Mouse (Mus musculus): ENCODE data around the gene Glod4. TPM values are rescaled to one million over a fixed set of nuclear protein-coding genes. Genes with fewer than 3 reads are reported as not detected.

Gene Glod4
- polyA plus RNA-seq, 1 experiment from 2014 or later, result 126 TPM

GRCm38 (mm10) chr11:76201761-76202674 lies 41.5 kb downstream of the Glod4 start:
- Histone ChIP-seq H3K27me3 (ENCODE audit: control insufficient read depth, insufficient read depth, low read depth, low read length) (no peaks in the 10 kb centered on the region), H3K9me3 (ENCODE audit: control insufficient read depth, low read length) (no peaks in the 10 kb centered on the region), H3K27ac (ENCODE audit: low read length) (peak overlapping the region; percentile 52), H3K4me1 (replicated peaks; ENCODE audit: control insufficient read depth, insufficient read depth, low read length) (peaks cover 13% of the 10 kb centered on the region; the same call in 1 of the 2 replicates), H3K4me2 (ENCODE audit: low read depth, low read length) (peak overlapping the region; percentile 86), H3K4me3 (ENCODE audit: low read length) (peak overlapping the region; percentile 89), H3K36me3 (ENCODE audit: control insufficient read depth, insufficient read depth, low read length) (peaks cover 3% of the 10 kb centered on the region), H3K9ac (ENCODE audit: low read length) (peak overlapping the region; percentile 92)
- ATAC-seq (ENCODE audit: low read depth), result peak; percentile 100
- WGBS, result 0% methylated on average over 71 of the region's 90 CpGs

- WGBS, result 38% methylated on average over 8 of the region's 8 CpGs
- ATAC-seq (ENCODE audit: low read depth), result no peak
- Histone ChIP-seq H3K9ac (ENCODE audit: low read length) (no peak overlapping the region), H3K4me3 (ENCODE audit: low read length) (no peak overlapping the region), H3K9me3 (ENCODE audit: control insufficient read depth, low read length) (no peaks in the 10 kb centered on the region), H3K27ac (ENCODE audit: low read length) (no peak overlapping the region), H3K4me2 (ENCODE audit: low read depth, low read length) (no peak overlapping the region), H3K4me1 (replicated peaks; ENCODE audit: control insufficient read depth, insufficient read depth, low read length) (peaks cover 6% of the 10 kb centered on the region; the same call in 1 of the 2 replicates), H3K27me3 (ENCODE audit: control insufficient read depth, insufficient read depth, low read depth, low read length) (no peaks in the 10 kb centered on the region), H3K36me3 (ENCODE audit: control insufficient read depth, insufficient read depth, low read length) (no peaks in the 10 kb centered on the region)
Observed at GRCm38 (mm10) chr11:76196977-76197469, 46.5 kb downstream of the Glod4 start.

- Histone ChIP-seq H3K4me3 (ENCODE audit: low read length) (no peak overlapping the region), H3K4me1 (replicated peaks; ENCODE audit: control insufficient read depth, insufficient read depth, low read length) (peaks cover 4% of the 10 kb centered on the region; the same call in 1 of the 2 replicates), H3K36me3 (ENCODE audit: control insufficient read depth, insufficient read depth, low read length) (no peaks in the 10 kb centered on the region), H3K9ac (ENCODE audit: low read length) (no peak overlapping the region), H3K27me3 (ENCODE audit: control insufficient read depth, insufficient read depth, low read depth, low read length) (no peaks in the 10 kb centered on the region), H3K9me3 (ENCODE audit: control insufficient read depth, low read length) (no peaks in the 10 kb centered on the region), H3K27ac (ENCODE audit: low read length) (no peak overlapping the region), H3K4me2 (ENCODE audit: low read depth, low read length) (no peak overlapping the region)
- WGBS, result 41% methylated on average over 8 of the region's 8 CpGs
- no peak for ATAC-seq (ENCODE audit: low read depth)
Observed at GRCm38 (mm10) chr11:76196275-76196976, 47.1 kb downstream of the Glod4 start.

- no peaks in the 10 kb centered on the region for H3K4me1 ChIP-seq (replicated peaks; ENCODE audit: control insufficient read depth, insufficient read depth, low read length)
- no peak for ATAC-seq (ENCODE audit: low read depth)
- H3K9me3 ChIP-seq (ENCODE audit: control insufficient read depth, low read length), result no peaks in the 10 kb centered on the region
- no peak overlapping the region for H3K4me3 ChIP-seq (ENCODE audit: low read length)
- no peaks in the 10 kb centered on the region for H3K27me3 ChIP-seq (ENCODE audit: control insufficient read depth, insufficient read depth, low read depth, low read length)
- no peaks in the 10 kb centered on the region for H3K36me3 ChIP-seq (ENCODE audit: control insufficient read depth, insufficient read depth, low read length)
- no peak overlapping the region for H3K9ac ChIP-seq (ENCODE audit: low read length)
- 81% methylated on average over 5 of the region's 6 CpGs for WGBS
- H3K4me2 ChIP-seq (ENCODE audit: low read depth, low read length), result no peak overlapping the region
- H3K27ac ChIP-seq (ENCODE audit: low read length), result no peak overlapping the region
Observed at GRCm38 (mm10) chr11:76186908-76187307, 56.6 kb downstream of the Glod4 start.

GRCm38 (mm10) chr11:76183745-76184144 lies 59.8 kb downstream of the Glod4 start:
- no peaks in the 10 kb centered on the region for H3K36me3 ChIP-seq (ENCODE audit: control insufficient read depth, insufficient read depth, low read length)
- no peak overlapping the region for H3K4me2 ChIP-seq (ENCODE audit: low read depth, low read length)
- H3K4me1 ChIP-seq (replicated peaks; ENCODE audit: control insufficient read depth, insufficient read depth, low read length), result peaks cover 2% of the 10 kb centered on the region
- no peaks in the 10 kb centered on the region for H3K9me3 ChIP-seq (ENCODE audit: control insufficient read depth, low read length)
- WGBS, result 62% methylated on average over 4 of the region's 4 CpGs
- H3K27ac ChIP-seq (ENCODE audit: low read length), result no peak overlapping the region
- no peak overlapping the region for H3K4me3 ChIP-seq (ENCODE audit: low read length)
- ATAC-seq (ENCODE audit: low read depth), result no peak
- H3K27me3 ChIP-seq (ENCODE audit: control insufficient read depth, insufficient read depth, low read depth, low read length), result no peaks in the 10 kb centered on the region
- H3K9ac ChIP-seq (ENCODE audit: low read length), result no peak overlapping the region

GRCm38 (mm10) chr11:76180146-76180540 lies 63.4 kb downstream of the Glod4 start:
- peak overlapping the region; percentile 78 for H3K4me3 ChIP-seq (ENCODE audit: low read length)
- H3K27me3 ChIP-seq (ENCODE audit: control insufficient read depth, insufficient read depth, low read depth, low read length), result no peaks in the 10 kb centered on the region
- no peak for ATAC-seq (ENCODE audit: low read depth)
- H3K9me3 ChIP-seq (ENCODE audit: control insufficient read depth, low read length), result no peaks in the 10 kb centered on the region
- 0 out of 2 replicates have a peak, but pooled peaks cover 2% of the 10 kb centered on the region for H3K36me3 ChIP-seq (ENCODE audit: control insufficient read depth, insufficient read depth, low read length)
- H3K9ac ChIP-seq (ENCODE audit: low read length), result peak overlapping the region; percentile 84
- H3K4me1 ChIP-seq (replicated peaks; ENCODE audit: control insufficient read depth, insufficient read depth, low read length), result peaks cover 7% of the 10 kb centered on the region
- 0 out of 2 replicates have a peak overlapping the region, but pooled peaks have one; percentile 36 for H3K27ac ChIP-seq (ENCODE audit: low read length)
- H3K4me2 ChIP-seq (ENCODE audit: low read depth, low read length), result peak overlapping the region; percentile 93
- WGBS, result 12% methylated on average over 7 of the region's 7 CpGs

GRCm38 (mm10) chr11:76179495-76180145 lies 63.9 kb downstream of the Glod4 start, which contains the start of the genes Vps53 and Fam57a:
Gene Vps53 (minus strand): TSS chr11:76179647.
Gene Fam57a (plus strand): TSS chr11:76179671.
- Histone ChIP-seq H3K4me1 (replicated peaks; ENCODE audit: control insufficient read depth, insufficient read depth, low read length) (peaks cover 7% of the 10 kb centered on the region), H3K4me3 (ENCODE audit: low read length) (peak within 1 kb of the TSS; percentile 78), H3K9me3 (ENCODE audit: control insufficient read depth, low read length) (no peaks in the 10 kb centered on the region), H3K27me3 (ENCODE audit: control insufficient read depth, insufficient read depth, low read depth, low read length) (no peaks in the 10 kb centered on the region), H3K9ac (ENCODE audit: low read length) (peak within 1 kb of the TSS; percentile 84), H3K27ac (ENCODE audit: low read length) (peak within 1 kb of the TSS; percentile 60), H3K36me3 (ENCODE audit: control insufficient read depth, insufficient read depth, low read length) (0 out of 2 replicates have a peak, but pooled peaks cover 2% of the 10 kb centered on the region), H3K4me2 (ENCODE audit: low read depth, low read length) (peak within 1 kb of the TSS; percentile 93)
- peak; percentile 90 for ATAC-seq (ENCODE audit: low read depth)
- under 1% methylated on average over 36 of the region's 37 CpGs for WGBS

GRCm38 (mm10) chr11:76178726-76179494 lies 64.6 kb downstream of the Glod4 start:
- H3K4me3 ChIP-seq (ENCODE audit: low read length), result peak overlapping the region; percentile 78
- 0 out of 2 replicates have a peak, but pooled peaks cover 2% of the 10 kb centered on the region for H3K36me3 ChIP-seq (ENCODE audit: control insufficient read depth, insufficient read depth, low read length)
- peak overlapping the region; percentile 84 for H3K9ac ChIP-seq (ENCODE audit: low read length)
- peak overlapping the region; percentile 93 for H3K4me2 ChIP-seq (ENCODE audit: low read depth, low read length)
- under 1% methylated on average over 28 of the region's 28 CpGs for WGBS
- H3K4me1 ChIP-seq (replicated peaks; ENCODE audit: control insufficient read depth, insufficient read depth, low read length), result peaks cover 7% of the 10 kb centered on the region
- ATAC-seq (ENCODE audit: low read depth), result peak; percentile 81
- H3K27ac ChIP-seq (ENCODE audit: low read length), result peak overlapping the region; percentile 60
- H3K27me3 ChIP-seq (ENCODE audit: control insufficient read depth, insufficient read depth, low read depth, low read length), result no peaks in the 10 kb centered on the region
- no peaks in the 10 kb centered on the region for H3K9me3 ChIP-seq (ENCODE audit: control insufficient read depth, low read length)

Data from lung, embryonic 16.5 days (tissue).